Mouse (Mus musculus) heart, postnatal 25 days (tissue): ENCODE measurements around the gene Fam131c. TPM values are rescaled to one million over a fixed set of nuclear protein-coding genes. Genes with fewer than 3 reads are reported as not detected.

Source experiments
- DNase-seq: peaks from one replicate; pipeline ENCODE4 v3.0.0; 2022; ENCODE audit warnings: low spot score
- intact Hi-C: fragments of 180-260 bp; cut with DNase I; formaldehyde crosslinking; loops from one replicate; pipeline ENCODE4 v1.15.1; 2025
- microRNA-seq: library from miRNA; unstranded; fragments of <30 nt; microRNA quantifications from one replicate; pipeline ENCODE4 v1.2.0, GENCODE M21; 2022
- total RNA-seq, 2 experiments: library from RNA; stranded (reverse); gene quantifications; 2 replicates each; pipeline ENCODE4 v1.2.3; 2021

The Fam131c gene
- total RNA-seq, 2 experiments from 2014 or later = 0.42 to 0.73 TPM

DNA sequence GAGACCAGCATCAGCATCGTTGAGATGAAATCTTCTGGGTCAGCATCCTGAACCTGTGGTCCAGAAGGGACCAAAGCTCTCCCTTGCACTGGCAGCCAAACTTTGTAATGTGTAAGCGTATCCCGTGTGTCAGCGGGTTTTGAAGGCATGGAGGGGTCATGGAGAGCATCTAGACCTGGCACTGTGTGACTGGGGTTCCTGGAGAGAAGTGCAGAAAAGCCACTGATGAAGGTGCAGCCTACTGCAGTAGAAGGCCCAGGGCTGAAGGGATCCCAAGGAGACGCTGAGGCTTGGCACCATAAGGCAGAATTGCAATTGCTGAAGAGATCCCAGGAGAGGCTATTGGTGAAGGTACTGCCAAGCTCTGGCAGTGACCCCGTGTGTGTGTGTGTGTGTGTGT, 61.4 kb downstream of the Fam131c start:
- intact Hi-C loops = no loop called here
- DNase-seq = no peak

DNA sequence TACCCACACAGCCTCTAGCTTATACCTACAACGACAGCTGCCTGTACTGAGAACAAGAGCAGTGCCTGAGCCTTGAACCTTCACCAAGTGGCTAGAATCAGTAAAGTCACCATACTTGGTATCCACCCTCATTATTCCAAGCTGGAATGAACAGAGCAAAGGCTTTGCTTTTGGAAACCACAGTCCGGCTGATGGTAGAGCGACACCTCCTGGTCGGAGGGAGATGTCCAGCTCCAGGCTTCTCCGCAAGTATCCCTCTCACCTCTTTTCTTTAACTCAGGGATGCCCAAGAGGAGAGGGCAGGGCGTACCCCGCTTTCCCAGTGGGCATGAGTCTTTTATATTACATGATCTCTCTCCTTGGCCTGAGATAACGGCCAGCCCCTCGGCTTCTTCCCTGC, 61.8 kb downstream of the Fam131c start:
- no peak for DNase-seq
- intact Hi-C loops = loop anchor here (2.0 kb wide), 1 partner anchor 23 kb away; no protein-coding TSS in a partner anchor

DNA sequence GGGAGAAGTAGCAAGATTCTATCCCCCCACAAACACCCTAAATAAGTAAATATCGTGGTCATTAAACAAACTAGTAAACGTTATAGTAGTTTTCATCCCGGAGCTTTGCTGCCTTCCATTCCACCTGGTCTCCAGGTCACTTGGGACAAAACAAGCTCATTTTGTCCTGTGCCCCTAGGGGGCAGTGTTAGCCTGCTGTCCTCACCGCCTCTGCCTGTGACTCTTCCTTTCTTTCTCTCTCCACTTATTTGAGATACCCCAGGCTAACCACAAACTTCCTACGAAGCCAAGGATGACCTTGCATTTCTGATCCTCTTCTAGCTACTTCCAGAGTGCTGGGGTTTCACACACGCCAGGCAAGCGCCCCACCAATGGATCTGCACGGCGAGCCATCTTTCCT, 63.0 kb downstream of the Fam131c start:
- no peak for DNase-seq
- intact Hi-C loops = loop anchor here (1.0 to 2.0 kb wide), 2 partner anchors 24 to 129 kb away; no protein-coding TSS in a partner anchor

DNA sequence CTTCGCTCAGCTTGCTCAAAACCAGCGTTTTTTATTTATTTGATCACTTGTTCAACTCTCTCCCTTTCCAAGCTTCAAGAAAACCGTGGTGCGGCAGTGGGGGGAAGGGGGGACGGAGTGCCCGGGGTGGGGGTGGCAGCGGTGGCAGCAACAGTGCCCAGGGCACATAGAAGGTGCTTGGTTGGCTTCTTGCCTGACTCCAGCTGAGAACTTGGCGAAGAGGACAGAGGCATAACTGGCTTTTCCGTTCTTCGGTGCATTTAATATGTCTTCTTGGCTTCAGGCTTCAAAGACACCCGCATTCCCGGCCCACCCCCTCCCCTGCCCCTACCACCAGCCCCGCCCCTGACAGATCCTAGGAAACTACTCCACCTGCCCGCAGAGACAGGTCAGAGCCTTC, 64.6 kb downstream of the Fam131c start:
- intact Hi-C loops = loop anchor here (1.0 kb wide), 1 partner anchor 143 kb away; no protein-coding TSS in a partner anchor

DNA sequence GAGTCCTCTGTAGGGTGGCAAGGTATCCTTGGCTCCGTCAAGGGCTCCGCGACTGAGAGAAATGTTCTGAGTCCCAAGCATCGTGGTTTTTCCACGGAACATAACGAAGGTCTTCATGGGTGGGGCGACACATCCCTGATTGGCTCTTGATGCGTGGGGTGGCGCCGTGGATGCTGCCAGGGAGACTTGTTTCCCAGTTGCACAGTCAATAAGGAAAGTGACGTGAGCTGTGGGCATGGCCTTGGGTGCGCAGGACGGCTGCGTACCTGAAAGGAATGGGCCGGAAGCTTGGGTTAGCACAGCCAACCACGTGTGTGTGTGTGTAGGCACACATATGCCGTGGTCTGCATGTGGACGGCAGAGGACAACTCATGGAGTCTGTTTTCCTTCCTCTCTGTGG, 65.2 kb downstream of the Fam131c start:
- no peak for DNase-seq
- intact Hi-C loops = loop anchor here (1.0 kb wide), 1 partner anchor 142 kb away; no protein-coding TSS in a partner anchor

More for the DNA sequence above, 64.6 kb downstream of the Fam131c start:
- DNase-seq = no peak

Small RNA genes within 50 kb of the gene (microRNA-seq; reads per million reads assigned to microRNA genes)
- gene Gm25690 = not detected

Other genes with a start within 250 kb of the Fam131c start
- 10 to 100 TPM; 85.1 to 96.1 TPM for gene Szrd1, start 228.4 kb upstream of the Fam131c start, total RNA-seq
- 10 to 100 TPM in 1 of 2 experiments, 1 to 10 TPM in 1; 10.0 to 10.1 TPM for gene Fbxo42, start 220.3 kb upstream of the Fam131c start, total RNA-seq
- gene Rsg1, start 154.3 kb upstream of the Fam131c start, total RNA-seq = under 1 TPM; 0.45 to 0.60 TPM
- gene Arhgef19, start 128.7 kb upstream of the Fam131c start, total RNA-seq = 10 to 100 TPM; 28.5 to 36.4 TPM
- gene Epha2, start 67.0 kb upstream of the Fam131c start, total RNA-seq = 1 to 10 TPM; 6.8 to 7.7 TPM
- gene Clcnka, start 30.5 kb downstream of the Fam131c start, total RNA-seq = not detected
- 1 to 10 TPM in 1 of 2 experiments, under 1 TPM in 1; 0.60 to 1.5 TPM for gene Clcnkb, start 47.8 kb downstream of the Fam131c start, total RNA-seq
- 1,000 to 10,000 TPM; 1,043 to 1,140 TPM for gene Hspb7, start 52.6 kb downstream of the Fam131c start, total RNA-seq
- 1 to 10 TPM in 1 of 2 experiments, under 1 TPM in 1; 0.50 to 1.5 TPM for gene Srarp, start 67.9 kb downstream of the Fam131c start, total RNA-seq
- 10 to 100 TPM; 22.7 to 23.5 TPM for gene Zbtb17, start 76.4 kb downstream of the Fam131c start, total RNA-seq
- gene Spen, start 170.4 kb downstream of the Fam131c start, total RNA-seq = 10 to 100 TPM; 27.3 to 29.7 TPM
- 100 to 1,000 TPM; 298 to 316 TPM for gene Fblim1, start 237.9 kb downstream of the Fam131c start, total RNA-seq